Mouse (Mus musculus) adrenal gland, postnatal 10 days (tissue): ENCODE data around the gene Kcnk7. TPM values are rescaled to one million over a fixed set of nuclear protein-coding genes. Genes with fewer than 3 reads are reported as not detected.
"Not testable (repeated sequence)": the region's sequence is repeated elsewhere in the genome, so short reads cannot be mapped to it uniquely, and the experiment has no call there.

ENCODE experiments used
- DNase-seq: peaks from one replicate; pipeline ENCODE4 v3.0.0; 2021; ENCODE audit warnings: mixed read lengths
- long read RNA-seq, 2 experiments: library from polyadenylated mRNA; stranded (forward); transcript quantifications; one replicate each; pipeline ENCODE4 v2.0.0; 2021
- total RNA-seq, 2 experiments: library from RNA; stranded (reverse); gene quantifications; 2 replicates each; pipeline ENCODE4 v1.2.3; 2021

The Kcnk7 gene
- not detected for total RNA-seq
- long read RNA-seq, experiment 1 = 0 reads
- long read RNA-seq, experiment 2, partial matches to known transcripts = 0 of 1 reads
- long read RNA-seq, experiment 2, other reads (novel, unspliced or antisense) = 1 of 1 reads

- DNase-seq = no peak
Observed at GRCm38 (mm10) chr19:5704163-5704800, at the start of gene Kcnk7. Gene Kcnk7, plus strand, starts transcription at chr19:5704367.

GRCm38 (mm10) chr19:5654720-5655298 is 49.4 kb upstream of the Kcnk7 start:
- DNase-seq = no peak

GRCm38 (mm10) chr19:5660942-5661751 is 43.0 kb upstream of the Kcnk7 start:
- DNase-seq = no peak

GRCm38 (mm10) chr19:5662310-5662709 is 41.9 kb upstream of the Kcnk7 start:
- DNase-seq = no peak

GRCm38 (mm10) chr19:5662981-5663913 is 40.9 kb upstream of the Kcnk7 start, which contains the start of gene Sipa1:
Gene Sipa1, minus strand, starts transcription at chr19:5663707.
- peak; percentile 98 for DNase-seq

GRCm38 (mm10) chr19:5664669-5665257 is 39.4 kb upstream of the Kcnk7 start:
- no peak for DNase-seq

- no peak for DNase-seq
Observed at GRCm38 (mm10) chr19:5665465-5665864, 38.7 kb upstream of the Kcnk7 start.

GRCm38 (mm10) chr19:5666386-5666785 is 37.8 kb upstream of the Kcnk7 start:
- no peak for DNase-seq

GRCm38 (mm10) chr19:5668372-5668771 is 35.8 kb upstream of the Kcnk7 start:
- DNase-seq = peak; percentile 53

- DNase-seq = peak; percentile 63
Observed at GRCm38 (mm10) chr19:5680432-5680831, 23.7 kb upstream of the Kcnk7 start.

- no peak for DNase-seq
Observed at GRCm38 (mm10) chr19:5684236-5684635, 19.9 kb upstream of the Kcnk7 start.

GRCm38 (mm10) chr19:5684985-5685384 is 19.2 kb upstream of the Kcnk7 start:
- DNase-seq = no peak

- no peak for DNase-seq
Observed at GRCm38 (mm10) chr19:5685431-5685830, 18.7 kb upstream of the Kcnk7 start.

- no peak for DNase-seq
Observed at GRCm38 (mm10) chr19:5685861-5686260, 18.3 kb upstream of the Kcnk7 start.

GRCm38 (mm10) chr19:5686437-5686836 is 17.7 kb upstream of the Kcnk7 start:
- no peak for DNase-seq

- not testable (repeated sequence) for DNase-seq
Observed at GRCm38 (mm10) chr19:5686954-5687353, 17.2 kb upstream of the Kcnk7 start.

GRCm38 (mm10) chr19:5687738-5688137 is 16.4 kb upstream of the Kcnk7 start:
- no peak for DNase-seq

GRCm38 (mm10) chr19:5688200-5689087 is 15.7 kb upstream of the Kcnk7 start, which contains the start of the genes Map3k11 and Pcnx3:
Gene Map3k11, plus strand, starts transcription at chr19:5688742.
Gene Pcnx3, minus strand, starts transcription at chr19:5688908.
- DNase-seq = peak; percentile 97

GRCm38 (mm10) chr19:5689088-5689428 is 15.1 kb upstream of the Kcnk7 start:
- no peak for DNase-seq
